Mouse (Mus musculus): Measurements from ENCODE around the gene Olfr1179. TPM values are rescaled to one million over a fixed set of nuclear protein-coding genes. Genes with fewer than 3 reads are reported as not detected.
"Not testable (repeated sequence)": the region's sequence is repeated elsewhere in the genome, so short reads cannot be mapped to it uniquely, and the experiment has no call there.

The Olfr1179 gene
- polyA plus RNA-seq (2012) = not detected in 2 replicates

- TF ChIP-seq TAL1 (IDR thresholded peaks at IDR 0.05; ENCODE audit: low read length) (no peak), GATA1 (IDR thresholded peaks at IDR 0.05; ENCODE audit: low read length) (no peak)
- no peaks in the 10 kb centered on the region for H3K36me3 ChIP-seq (ENCODE audit: control insufficient read depth)
- no peaks in the 10 kb centered on the region for H3K27me3 ChIP-seq (ENCODE audit: control insufficient read depth)
- no peaks in the 10 kb centered on the region; the same call in 1 of the 2 replicates for H3K9me3 ChIP-seq (ENCODE audit: control insufficient read depth, low read length)
- H3K4me1 ChIP-seq (ENCODE audit: control insufficient read depth) = no peaks in the 10 kb centered on the region
- no peak within 1 kb of the TSS for H3K4me3 ChIP-seq (replicated peaks)
Measured at GRCm38 (mm10) chr2:88406353-88406752, at the start of gene Olfr1179. Gene Olfr1179, minus strand, starts transcription at chr2:88406453.

GRCm38 (mm10) chr2:88454567-88454966 is 48.3 kb upstream of the Olfr1179 start, which contains the start of gene Olfr1183:
Gene Olfr1183, plus strand, starts transcription at chr2:88454867.
- H3K4me3 ChIP-seq (replicated peaks); H3K4me1 ChIP-seq (ENCODE audit: control insufficient read depth); H3K36me3 ChIP-seq (ENCODE audit: control insufficient read depth); H3K9me3 ChIP-seq (ENCODE audit: control insufficient read depth, low read length); H3K27me3 ChIP-seq (ENCODE audit: control insufficient read depth): not testable (repeated sequence)

- Histone ChIP-seq H3K4me1 (ENCODE audit: control insufficient read depth) (no peaks in the 10 kb centered on the region), H3K27me3 (ENCODE audit: control insufficient read depth) (no peaks in the 10 kb centered on the region), H3K36me3 (ENCODE audit: control insufficient read depth) (no peaks in the 10 kb centered on the region), H3K9me3 (ENCODE audit: control insufficient read depth, low read length) (no peaks in the 10 kb centered on the region), H3K4me3 (replicated peaks) (no peak within 1 kb of the TSS)
- TF ChIP-seq GATA1 (IDR thresholded peaks at IDR 0.05; ENCODE audit: low read length) = no peak
Measured at GRCm38 (mm10) chr2:88449031-88449430, 42.8 kb upstream of the Olfr1179 start, which contains the start of gene Gm13757. Gene Gm13757, minus strand, starts transcription at chr2:88449131.

- H3K4me1 ChIP-seq (ENCODE audit: control insufficient read depth) = no peaks in the 10 kb centered on the region
- TF ChIP-seq GATA1 (IDR thresholded peaks at IDR 0.05; ENCODE audit: low read length) (no peak), TAL1 (IDR thresholded peaks at IDR 0.05; ENCODE audit: low read length) (no peak)
- peaks cover 4% of the 10 kb centered on the region; the same call in 1 of the 2 replicates for H3K9me3 ChIP-seq (ENCODE audit: control insufficient read depth, low read length)
- H3K36me3 ChIP-seq (ENCODE audit: control insufficient read depth) = no peaks in the 10 kb centered on the region
- no peak within 1 kb of the TSS for H3K4me3 ChIP-seq (replicated peaks)
- no peaks in the 10 kb centered on the region for H3K27me3 ChIP-seq (ENCODE audit: control insufficient read depth)
Measured at GRCm38 (mm10) chr2:88426071-88426470, 19.8 kb upstream of the Olfr1179 start, which contains the start of gene Olfr1181. Gene Olfr1181, minus strand, starts transcription at chr2:88426171.

- no peaks in the 10 kb centered on the region for H3K27me3 ChIP-seq (ENCODE audit: control insufficient read depth)
- no peak for TF ChIP-seq TAL1 (IDR thresholded peaks at IDR 0.05; ENCODE audit: low read length)
- no peak for TF ChIP-seq GATA1 (IDR thresholded peaks at IDR 0.05; ENCODE audit: low read length)
Measured at GRCm38 (mm10) chr2:88419051-88419450, 12.8 kb upstream of the Olfr1179 start, which contains the start of gene Olfr1180. Gene Olfr1180, minus strand, starts transcription at chr2:88419151.

GRCm38 (mm10) chr2:88386762-88387161 is 19.5 kb downstream of the Olfr1179 start, which contains the start of gene Olfr1178:
Gene Olfr1178, plus strand, starts transcription at chr2:88387062.
- H3K36me3 ChIP-seq (ENCODE audit: control insufficient read depth) = no peaks in the 10 kb centered on the region
- H3K4me1 ChIP-seq (ENCODE audit: control insufficient read depth) = no peaks in the 10 kb centered on the region
- 0 out of 2 replicates have a peak, but pooled peaks cover 2% of the 10 kb centered on the region for H3K9me3 ChIP-seq (ENCODE audit: control insufficient read depth, low read length)
- no peak for TF ChIP-seq GATA1 (IDR thresholded peaks at IDR 0.05; ENCODE audit: low read length)
- no peak for TF ChIP-seq TAL1 (IDR thresholded peaks at IDR 0.05; ENCODE audit: low read length)
- H3K4me3 ChIP-seq (replicated peaks) = no peak within 1 kb of the TSS
- H3K27me3 ChIP-seq (ENCODE audit: control insufficient read depth) = no peaks in the 10 kb centered on the region

More at GRCm38 (mm10) chr2:88419051-88419450, 12.8 kb upstream of the Olfr1179 start, which contains the start of gene Olfr1180:
- no peaks in the 10 kb centered on the region for H3K36me3 ChIP-seq (ENCODE audit: control insufficient read depth)
- no peak within 1 kb of the TSS for H3K4me3 ChIP-seq (replicated peaks)
- H3K9me3 ChIP-seq (ENCODE audit: control insufficient read depth, low read length) = no peaks in the 10 kb centered on the region
- H3K4me1 ChIP-seq (ENCODE audit: control insufficient read depth) = no peaks in the 10 kb centered on the region

- Histone ChIP-seq H3K27me3 (ENCODE audit: control insufficient read depth) (no peaks in the 10 kb centered on the region), H3K36me3 (ENCODE audit: control insufficient read depth) (no peaks in the 10 kb centered on the region), H3K4me3 (replicated peaks) (no peak overlapping the region), H3K4me1 (ENCODE audit: control insufficient read depth) (no peaks in the 10 kb centered on the region), H3K9me3 (ENCODE audit: control insufficient read depth, low read length) (no peaks in the 10 kb centered on the region)
- no peak for TF ChIP-seq GATA1 (IDR thresholded peaks at IDR 0.05; ENCODE audit: low read length)
Measured at GRCm38 (mm10) chr2:88356304-88356703, 49.9 kb downstream of the Olfr1179 start.

Other genes starting within 250 kb of the Olfr1179 start
- not detected in 2 replicates for gene Olfr1168, start 224.6 kb downstream of the Olfr1179 start, polyA plus RNA-seq (2012)
- not detected in 2 replicates for gene Olfr1170, start 178.1 kb downstream of the Olfr1179 start, polyA plus RNA-seq (2012)
- not detected in 2 replicates for gene Olfr1173, start 126.6 kb downstream of the Olfr1179 start, polyA plus RNA-seq (2012)
- gene Olfr1174-ps, start 91.3 kb downstream of the Olfr1179 start, polyA plus RNA-seq (2012) = not detected in 2 replicates
- not detected in 2 replicates for gene Olfr1175-ps, start 79.2 kb downstream of the Olfr1179 start, polyA plus RNA-seq (2012)
- gene Olfr1176, start 69.7 kb downstream of the Olfr1179 start, polyA plus RNA-seq (2012) = 0.02 TPM in 1 of 2 replicates, not detected in the other
- gene Olfr1177-ps, start 60.0 kb downstream of the Olfr1179 start, polyA plus RNA-seq (2012) = not detected in 2 replicates
- not detected in 2 replicates for gene Olfr1178, start 19.4 kb downstream of the Olfr1179 start, polyA plus RNA-seq (2012)
- not detected in 2 replicates for gene Olfr1180, start 12.7 kb upstream of the Olfr1179 start, polyA plus RNA-seq (2012)
- gene Olfr1181, start 19.7 kb upstream of the Olfr1179 start, polyA plus RNA-seq (2012) = not detected in 2 replicates
- not detected in 2 replicates for gene Gm13757, start 42.7 kb upstream of the Olfr1179 start, polyA plus RNA-seq (2012)
- not detected in 2 replicates for gene Olfr1183, start 48.4 kb upstream of the Olfr1179 start, polyA plus RNA-seq (2012)
- gene Olfr1184, start 77.1 kb upstream of the Olfr1179 start, polyA plus RNA-seq (2012) = 0.01 TPM in 1 of 2 replicates, not detected in the other
- gene Olfr1185-ps1, start 86.9 kb upstream of the Olfr1179 start, polyA plus RNA-seq (2012) = not detected in 2 replicates
- gene Olfr1186, start 112.1 kb upstream of the Olfr1179 start, polyA plus RNA-seq (2012) = not detected in 2 replicates
- not detected in 2 replicates for gene Olfr1188, start 150.5 kb upstream of the Olfr1179 start, polyA plus RNA-seq (2012)
- gene Olfr1189, start 180.0 kb upstream of the Olfr1179 start, polyA plus RNA-seq (2012) = not detected in 2 replicates
- 0.01 TPM in 1 of 2 replicates, not detected in the other for gene Olfr1191-ps1, start 234.1 kb upstream of the Olfr1179 start, polyA plus RNA-seq (2012)
- not detected in 2 replicates for gene Olfr1192-ps1, start 242.1 kb upstream of the Olfr1179 start, polyA plus RNA-seq (2012)

All from erythroblast, embryonic 14.5 days (primary cell).